Mouse (Mus musculus) layer of hippocampus, adult 18-20 months (tissue): Measurements from ENCODE around the gene Efcab9. TPM values are rescaled to one million over a fixed set of nuclear protein-coding genes. Genes with fewer than 3 reads are reported as not detected.
A peak's percentile ranks its signal among the peaks of the same experiment; 100 is the strongest.
"Not testable (repeated sequence)": the region's sequence is repeated elsewhere in the genome, so short reads cannot be mapped to it uniquely, and the experiment has no call there.

ENCODE experiments used
- DNase-seq, 2 experiments: peaks; one replicate each; pipeline ENCODE4 v3.0.0; 2022; ENCODE audit warnings: low spot score in 2 of 2
- total RNA-seq, 2 experiments: library from RNA; stranded (reverse); gene quantifications; 2 replicates each; pipeline ENCODE4 v1.2.3; 2021

The Efcab9 gene
- total RNA-seq, 2 experiments from 2014 or later, result 2.6 to 2.9 TPM

GRCm38 (mm10) chr11:32539717-32540116 is 7.8 kb upstream of the Efcab9 start:
- DNase-seq, result no peak

- DNase-seq, result no peak
These were observed 7.0 kb upstream of the Efcab9 start for GRCm38 (mm10) chr11:32538846-32539245.

GRCm38 (mm10) chr11:32538435-32538834 is 6.6 kb upstream of the Efcab9 start:
- no peak for DNase-seq

- DNase-seq, result no peak
These were observed 5.1 kb upstream of the Efcab9 start for GRCm38 (mm10) chr11:32536954-32537353.

- DNase-seq, result no peak
These were observed 3.8 kb upstream of the Efcab9 start for GRCm38 (mm10) chr11:32535646-32536045.

GRCm38 (mm10) chr11:32534453-32535075 is 2.7 kb upstream of the Efcab9 start:
- no peak for DNase-seq

- peak in 1 of 2 experiments; percentile 32 for DNase-seq
These were observed 1.8 kb upstream of the Efcab9 start for GRCm38 (mm10) chr11:32533482-32534261.

GRCm38 (mm10) chr11:32532765-32533481 is 1.0 kb upstream of the Efcab9 start, which contains the start of gene Stk10:
Gene Stk10, plus strand, starts transcription at chr11:32533305.
- DNase-seq, result peak; percentile 90 to 93

- DNase-seq, result no peak
These were observed 1.7 kb downstream of the Efcab9 start for GRCm38 (mm10) chr11:32530151-32530550.

GRCm38 (mm10) chr11:32527006-32527405 is 4.9 kb downstream of the Efcab9 start:
- no peak for DNase-seq

GRCm38 (mm10) chr11:32524122-32524920 is 7.6 kb downstream of the Efcab9 start:
- DNase-seq, result no peak

GRCm38 (mm10) chr11:32521246-32521645 is 10.6 kb downstream of the Efcab9 start:
- DNase-seq, result no peak

- no peak for DNase-seq
These were observed 12.5 kb downstream of the Efcab9 start for GRCm38 (mm10) chr11:32519354-32519753.

- no peak for DNase-seq
These were observed 13.1 kb downstream of the Efcab9 start for GRCm38 (mm10) chr11:32518770-32519169.

GRCm38 (mm10) chr11:32516916-32517712 is 14.8 kb downstream of the Efcab9 start:
- peak; percentile 63 to 82 for DNase-seq

- DNase-seq, result no peak
These were observed 15.8 kb downstream of the Efcab9 start for GRCm38 (mm10) chr11:32516091-32516490.

- not testable (repeated sequence) for DNase-seq
These were observed 17.0 kb downstream of the Efcab9 start for GRCm38 (mm10) chr11:32514853-32515252.

- no peak for DNase-seq
These were observed 21.0 kb downstream of the Efcab9 start for GRCm38 (mm10) chr11:32510930-32511329.

GRCm38 (mm10) chr11:32505091-32505739 is 26.7 kb downstream of the Efcab9 start:
- no peak for DNase-seq

GRCm38 (mm10) chr11:32503711-32504110 is 28.2 kb downstream of the Efcab9 start:
- DNase-seq, result no peak
